Mouse (Mus musculus): Measurements from ENCODE around the gene Atg7. TPM values are rescaled to one million over a fixed set of nuclear protein-coding genes. Genes with fewer than 3 reads are reported as not detected.

Atg7 gene
- polyA plus RNA-seq, 1 experiment from 2014 or later = 19.2 TPM

- no peak for ATAC-seq (ENCODE audit: low FRiP score, low read depth)
- Histone ChIP-seq H3K4me1 (peaks cover 37% of the 10 kb centered on the region), H3K9ac (no peak overlapping the region), H3K27ac (no peak overlapping the region), H3K36me3 (peaks cover 11% of the 10 kb centered on the region; the same call in 1 of the 2 replicates), H3K9me3 (no peaks in the 10 kb centered on the region), H3K4me3 (no peak overlapping the region), H3K4me2 (replicated peaks) (no peak overlapping the region), H3K27me3 (replicated peaks) (no peaks in the 10 kb centered on the region)
- WGBS = 84% methylated on average over 7 of the region's 7 CpGs
Measured at GRCm38 (mm10) chr6:114868656-114869055, 225.8 kb downstream of the Atg7 start.

GRCm38 (mm10) chr6:114869501-114870076 is 226.7 kb downstream of the Atg7 start:
- Histone ChIP-seq H3K4me2 (replicated peaks) (no peak overlapping the region), H3K4me3 (no peak overlapping the region), H3K4me1 (peaks cover 46% of the 10 kb centered on the region), H3K27ac (no peak overlapping the region), H3K36me3 (peaks cover 7% of the 10 kb centered on the region; the same call in 1 of the 2 replicates), H3K9me3 (no peaks in the 10 kb centered on the region), H3K9ac (peak overlapping the region; percentile 2; the same call in 1 of the 2 replicates), H3K27me3 (replicated peaks) (no peaks in the 10 kb centered on the region)
- 73% methylated on average over 6 of the region's 6 CpGs for WGBS
- ATAC-seq (ENCODE audit: low FRiP score, low read depth) = no peak

GRCm38 (mm10) chr6:114871010-114871660 is 228.2 kb downstream of the Atg7 start:
- WGBS = 89% methylated on average over 14 of the region's 14 CpGs
- ATAC-seq (ENCODE audit: low FRiP score, low read depth) = no peak
- no peak overlapping the region for H3K4me3 ChIP-seq
- H3K27ac ChIP-seq = no peak overlapping the region
- H3K4me2 ChIP-seq (replicated peaks) = no peak overlapping the region
- H3K4me1 ChIP-seq = peaks cover 61% of the 10 kb centered on the region
- H3K9ac ChIP-seq = no peak overlapping the region
- H3K27me3 ChIP-seq (replicated peaks) = no peaks in the 10 kb centered on the region
- H3K36me3 ChIP-seq = peaks cover 7% of the 10 kb centered on the region; the same call in 1 of the 2 replicates
- no peaks in the 10 kb centered on the region for H3K9me3 ChIP-seq

- Histone ChIP-seq H3K4me2 (replicated peaks) (peak overlapping the region; percentile 66), H3K27ac (peak overlapping the region; percentile 26; the same call in 1 of the 2 replicates), H3K4me3 (peak overlapping the region; percentile 30), H3K27me3 (replicated peaks) (no peaks in the 10 kb centered on the region), H3K4me1 (peaks cover 84% of the 10 kb centered on the region), H3K9ac (peak overlapping the region; percentile 54; the same call in 1 of the 2 replicates), H3K36me3 (peaks cover 7% of the 10 kb centered on the region; the same call in 1 of the 2 replicates), H3K9me3 (no peaks in the 10 kb centered on the region)
- 75% methylated on average over 3 of the region's 3 CpGs for WGBS
- ATAC-seq (ENCODE audit: low FRiP score, low read depth) = no peak
Measured at GRCm38 (mm10) chr6:114873808-114874137, 230.9 kb downstream of the Atg7 start.

- no peaks in the 10 kb centered on the region for H3K27me3 ChIP-seq (replicated peaks)
- H3K4me2 ChIP-seq (replicated peaks) = peak overlapping the region; percentile 66
- peaks cover 84% of the 10 kb centered on the region for H3K4me1 ChIP-seq
- 11% methylated on average over 19 of the region's 19 CpGs for WGBS
- peak overlapping the region; percentile 30 for H3K4me3 ChIP-seq
- no peaks in the 10 kb centered on the region for H3K9me3 ChIP-seq
- peak overlapping the region; percentile 54 for H3K9ac ChIP-seq
- ATAC-seq (ENCODE audit: low FRiP score, low read depth) = peak; percentile 80
- peak overlapping the region; percentile 81 for H3K27ac ChIP-seq
- H3K36me3 ChIP-seq = peaks cover 7% of the 10 kb centered on the region; the same call in 1 of the 2 replicates
Measured at GRCm38 (mm10) chr6:114874138-114874928, 231.4 kb downstream of the Atg7 start.

GRCm38 (mm10) chr6:114875018-114875558 is 232.2 kb downstream of the Atg7 start:
- under 1% methylated on average over 18 of the region's 18 CpGs for WGBS
- H3K9me3 ChIP-seq = no peaks in the 10 kb centered on the region
- H3K4me1 ChIP-seq = peaks cover 82% of the 10 kb centered on the region
- H3K4me3 ChIP-seq = peak overlapping the region; percentile 30
- peak; percentile 86 for ATAC-seq (ENCODE audit: low FRiP score, low read depth)
- H3K27ac ChIP-seq = peak overlapping the region; percentile 81
- no peaks in the 10 kb centered on the region for H3K27me3 ChIP-seq (replicated peaks)
- peak overlapping the region; percentile 66 for H3K4me2 ChIP-seq (replicated peaks)
- peaks cover 7% of the 10 kb centered on the region; the same call in 1 of the 2 replicates for H3K36me3 ChIP-seq
- peak overlapping the region; percentile 54; the same call in 1 of the 2 replicates for H3K9ac ChIP-seq

GRCm38 (mm10) chr6:114876033-114876432 is 233.1 kb downstream of the Atg7 start:
- H3K27ac ChIP-seq = peak overlapping the region; percentile 42; the same call in 1 of the 2 replicates
- 12% methylated on average over 4 of the region's 4 CpGs for WGBS
- H3K9ac ChIP-seq = no peak overlapping the region
- peaks cover 5% of the 10 kb centered on the region; the same call in 1 of the 2 replicates for H3K36me3 ChIP-seq
- no peaks in the 10 kb centered on the region for H3K9me3 ChIP-seq
- H3K4me3 ChIP-seq = no peak overlapping the region
- ATAC-seq (ENCODE audit: low FRiP score, low read depth) = no peak
- H3K4me1 ChIP-seq = peaks cover 83% of the 10 kb centered on the region
- H3K4me2 ChIP-seq (replicated peaks) = no peak overlapping the region
- H3K27me3 ChIP-seq (replicated peaks) = no peaks in the 10 kb centered on the region

- H3K9me3 ChIP-seq = no peaks in the 10 kb centered on the region
- ATAC-seq (ENCODE audit: low FRiP score, low read depth) = no peak
- peaks cover under 1% of the 10 kb centered on the region; the same call in 1 of the 2 replicates for H3K36me3 ChIP-seq
- H3K27ac ChIP-seq = peak overlapping the region; percentile 42; the same call in 1 of the 2 replicates
- H3K9ac ChIP-seq = no peak overlapping the region
- H3K4me3 ChIP-seq = no peak overlapping the region
- WGBS = 75% methylated on average over 6 of the region's 6 CpGs
- H3K27me3 ChIP-seq (replicated peaks) = no peaks in the 10 kb centered on the region
- peaks cover 83% of the 10 kb centered on the region for H3K4me1 ChIP-seq
- H3K4me2 ChIP-seq (replicated peaks) = no peak overlapping the region
Measured at GRCm38 (mm10) chr6:114876546-114876945, 233.6 kb downstream of the Atg7 start.

GRCm38 (mm10) chr6:114878841-114879520 is 236.1 kb downstream of the Atg7 start:
- Histone ChIP-seq H3K9ac (no peak overlapping the region), H3K36me3 (no peaks in the 10 kb centered on the region), H3K4me3 (no peak overlapping the region), H3K27me3 (replicated peaks) (no peaks in the 10 kb centered on the region), H3K9me3 (no peaks in the 10 kb centered on the region), H3K27ac (no peak overlapping the region), H3K4me1 (peaks cover 90% of the 10 kb centered on the region), H3K4me2 (replicated peaks) (no peak overlapping the region)
- WGBS = 86% methylated on average over 19 of the region's 19 CpGs
- ATAC-seq (ENCODE audit: low FRiP score, low read depth) = no peak

- H3K4me1 ChIP-seq = peaks cover 85% of the 10 kb centered on the region
- ATAC-seq (ENCODE audit: low FRiP score, low read depth) = no peak
- peaks cover 3% of the 10 kb centered on the region for H3K36me3 ChIP-seq
- WGBS = 80% methylated on average over 4 of the region's 4 CpGs
- H3K27me3 ChIP-seq (replicated peaks) = no peaks in the 10 kb centered on the region
- H3K4me2 ChIP-seq (replicated peaks) = no peak overlapping the region
- H3K9ac ChIP-seq = no peak overlapping the region
- H3K27ac ChIP-seq = no peak overlapping the region
- H3K9me3 ChIP-seq = no peaks in the 10 kb centered on the region
- H3K4me3 ChIP-seq = no peak overlapping the region
Measured at GRCm38 (mm10) chr6:114880798-114881197, 237.9 kb downstream of the Atg7 start.

GRCm38 (mm10) chr6:114882212-114882611 is 239.3 kb downstream of the Atg7 start:
- H3K4me1 ChIP-seq = peaks cover 85% of the 10 kb centered on the region
- H3K9me3 ChIP-seq = no peaks in the 10 kb centered on the region
- peak overlapping the region; percentile 90 for H3K27ac ChIP-seq
- H3K36me3 ChIP-seq = peaks cover 3% of the 10 kb centered on the region
- ATAC-seq (ENCODE audit: low FRiP score, low read depth) = no peak
- no peak overlapping the region for H3K4me3 ChIP-seq
- H3K4me2 ChIP-seq (replicated peaks) = peak overlapping the region; percentile 39; the same call in 1 of the 2 replicates
- no peaks in the 10 kb centered on the region for H3K27me3 ChIP-seq (replicated peaks)
- peak overlapping the region; percentile 18; the same call in 1 of the 2 replicates for H3K9ac ChIP-seq
- WGBS = 52% methylated on average over 5 of the region's 5 CpGs

All from neural tube, embryonic 12.5 days (tissue).